Mouse (Mus musculus) urinary bladder, postnatal 10 days (tissue): ENCODE results near the gene Gm49416.
A peak's percentile ranks its signal among the peaks of the same experiment; 100 is the strongest.
"Not testable (repeated sequence)": the region's sequence is repeated elsewhere in the genome, so short reads cannot be mapped to it uniquely, and the experiment has no call there.

ENCODE experiments used
- DNase-seq: peaks from one replicate; pipeline ENCODE4 v3.0.0; 2022; ENCODE audit warnings: low spot score

Gene Gm49416

DNA sequence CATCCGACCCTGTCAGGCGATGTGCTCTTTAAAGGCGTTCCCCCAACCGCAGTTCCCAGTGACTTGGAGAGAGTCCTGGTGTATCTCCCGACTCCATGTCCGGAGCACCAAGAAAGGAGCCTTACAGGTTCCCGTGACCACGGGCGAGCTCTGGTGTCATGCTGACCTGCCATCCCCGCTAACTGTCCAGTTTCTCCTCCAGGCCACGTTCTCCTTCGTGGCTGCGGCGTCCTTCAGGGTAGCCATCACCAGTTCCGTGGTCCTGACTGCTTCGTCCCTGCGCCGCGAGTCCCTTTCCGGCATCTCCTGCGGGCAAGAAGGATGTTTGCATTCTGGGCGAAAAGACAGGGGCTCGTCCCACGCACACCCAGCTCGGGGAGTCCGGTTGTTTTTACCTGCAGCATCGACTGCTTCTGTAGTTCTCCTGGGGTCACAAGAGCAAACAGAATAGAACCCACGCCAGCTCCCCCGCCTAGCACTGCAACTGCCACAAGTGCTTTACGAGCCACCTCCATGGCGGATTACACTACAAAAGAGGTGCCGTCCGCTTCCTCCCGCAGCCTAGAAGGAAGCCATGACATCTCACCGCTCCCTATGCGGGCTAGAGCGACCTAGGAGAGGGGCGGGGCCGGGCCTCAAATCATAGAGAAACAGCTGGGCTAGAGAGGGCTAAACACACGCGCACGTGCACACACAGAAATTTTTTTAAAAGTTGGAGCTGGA is 8.3 kb upstream of the Gm49416 start, which contains the start of gene Uqcc3:
Uqcc3 (minus strand) TSS at position 613 of the 723 bp plus-strand sequence.
- DNase-seq = peak; percentile 54

DNA sequence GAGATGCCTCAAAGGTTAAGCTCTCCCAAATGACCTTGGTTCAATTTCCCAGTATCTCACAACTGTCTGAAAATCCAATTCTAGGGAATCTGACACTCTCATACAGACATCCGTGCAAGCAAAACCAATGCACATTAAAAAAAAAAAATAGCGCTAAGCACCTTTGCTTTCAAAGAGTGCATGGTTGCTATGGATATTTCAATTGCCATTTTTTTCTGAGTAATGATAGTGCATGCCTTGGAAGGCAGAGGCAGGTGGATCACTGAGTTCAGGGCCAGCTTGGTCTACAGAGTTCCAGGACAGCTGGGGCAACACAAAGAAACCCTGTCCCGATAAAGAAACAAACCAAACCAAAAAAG is 7.7 kb upstream of the Gm49416 start:
- DNase-seq = no peak

- DNase-seq = no peak
These were observed 5.1 kb upstream of the Gm49416 start, which contains the start of the genes Lbhd1 and Gm49403 for GRCm38 (mm10) chr19:8883616-8884015. TSS of gene Lbhd1 (plus strand) at chr19:8883732. TSS of gene Gm49403 (plus strand) at chr19:8883930.

DNA sequence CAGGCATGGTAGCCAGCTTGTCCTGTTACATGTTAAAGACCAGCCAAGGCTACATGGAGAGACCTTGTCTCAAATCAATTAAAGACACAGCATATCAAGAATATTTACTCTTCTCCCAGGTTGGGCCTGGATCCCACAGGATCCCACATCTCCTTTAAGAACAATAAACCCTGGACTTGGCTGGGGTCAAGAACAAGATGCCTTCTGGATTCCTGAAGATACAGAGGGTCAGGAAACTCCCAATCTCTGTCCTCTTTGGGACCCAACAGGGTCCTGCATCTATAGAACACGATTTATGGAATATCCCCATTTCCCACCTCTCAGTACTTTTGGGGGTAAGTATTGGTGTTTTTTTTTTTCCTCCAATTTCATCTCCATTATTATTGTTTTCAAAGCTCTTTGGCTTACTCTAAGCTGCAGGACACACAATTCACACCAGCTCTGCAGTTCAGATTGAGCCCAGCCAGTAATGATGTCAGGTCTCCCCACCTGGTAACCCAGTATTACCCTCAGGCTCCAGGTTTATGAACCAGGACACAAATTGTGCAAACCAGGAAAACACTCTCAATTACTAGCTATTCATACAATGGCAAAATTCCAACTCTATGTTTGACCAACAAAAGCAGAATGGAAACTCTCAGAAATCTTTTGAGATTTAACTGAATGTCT is 1.7 kb upstream of the Gm49416 start:
- DNase-seq = no peak

DNA sequence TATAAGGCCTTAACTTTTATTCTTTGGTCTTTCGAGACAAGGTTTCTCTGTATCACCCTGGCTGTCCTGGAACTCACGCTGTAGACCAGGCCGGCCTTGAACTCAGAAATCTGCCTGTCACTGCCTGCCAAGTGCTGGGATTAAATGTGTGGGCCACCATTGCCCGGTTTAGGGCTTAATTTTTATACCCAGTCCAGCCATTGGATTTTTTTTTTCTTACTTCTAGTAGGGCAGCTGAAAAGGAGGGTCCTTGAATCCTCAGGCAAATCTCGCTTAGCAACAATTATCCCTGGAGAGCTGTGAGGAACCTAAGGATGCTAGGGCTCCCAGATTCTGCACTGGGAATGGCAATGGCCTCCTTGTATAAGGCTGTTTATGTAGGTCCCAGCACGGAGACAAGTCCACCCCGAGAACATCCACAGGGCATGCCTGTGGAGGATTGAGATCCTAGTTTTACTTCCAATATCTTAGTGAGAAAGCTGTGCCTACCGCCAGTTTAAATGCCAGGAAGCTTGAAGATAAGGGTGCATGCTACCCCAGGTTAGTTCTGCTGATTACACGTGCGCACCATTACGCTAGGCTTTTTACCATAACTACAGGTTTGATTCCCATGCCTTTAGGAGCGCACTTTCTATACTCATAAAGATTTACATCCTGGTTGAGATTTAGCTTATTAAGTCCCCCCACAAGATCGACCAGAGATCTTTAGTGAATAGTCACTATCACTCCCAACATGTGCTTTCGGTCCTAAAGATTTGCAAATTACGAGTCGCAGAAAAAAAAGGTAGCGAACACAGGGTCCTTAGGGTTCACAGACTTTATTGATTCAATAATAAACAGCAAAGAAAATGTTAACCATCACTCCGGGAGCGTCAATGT is 902 bp upstream of the Gm49416 start:
- DNase-seq = no peak

DNA sequence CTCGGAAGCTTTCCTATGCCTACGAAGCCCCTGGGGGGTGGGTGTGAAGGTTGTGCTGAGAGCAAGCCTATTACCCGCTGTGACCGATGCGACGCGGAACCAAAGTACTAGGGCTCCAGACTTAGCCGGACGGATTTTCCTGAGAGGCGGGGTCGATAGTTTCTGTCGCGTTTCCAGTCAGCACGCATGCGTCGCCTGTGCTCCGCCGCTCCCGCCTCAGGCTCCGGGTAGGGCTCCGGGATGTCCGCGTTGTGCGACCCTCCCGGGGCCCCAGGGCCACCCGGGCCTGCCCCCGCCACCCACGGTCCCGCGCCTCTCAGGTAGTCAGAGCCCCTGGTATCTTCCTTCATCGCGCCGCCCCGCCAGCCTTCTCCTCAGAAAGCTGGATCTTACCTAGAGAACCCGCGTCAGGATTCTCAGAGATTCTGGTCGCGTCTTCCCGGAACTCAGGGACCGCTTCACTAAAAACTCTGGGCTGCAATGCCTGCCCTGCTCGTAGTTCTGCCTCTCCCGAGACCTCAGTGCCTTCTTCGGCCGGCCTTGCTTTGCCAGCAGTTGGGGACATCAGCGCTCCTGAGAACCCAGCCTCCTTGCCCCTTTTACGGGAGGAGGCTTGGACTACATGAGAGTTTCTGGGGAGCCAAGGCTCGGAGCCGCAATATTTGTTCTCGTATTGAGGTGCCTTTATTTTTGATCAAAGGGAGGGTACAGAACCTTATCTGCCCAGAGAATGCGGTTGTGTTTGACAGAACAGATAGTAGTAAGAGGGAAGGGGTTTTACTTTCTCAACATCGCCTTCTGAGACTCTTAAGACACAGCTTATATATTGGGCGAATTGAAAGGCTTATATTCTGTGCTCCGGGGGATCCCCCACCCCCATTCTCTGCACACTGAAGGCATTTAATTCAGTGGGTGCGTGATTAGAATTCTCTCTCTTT is 4.4 kb downstream of the Gm49416 start, which contains the start of gene Ints5:
Ints5 (plus strand) TSS at position 177 of the 938 bp plus-strand sequence.
- DNase-seq = no peak

DNA sequence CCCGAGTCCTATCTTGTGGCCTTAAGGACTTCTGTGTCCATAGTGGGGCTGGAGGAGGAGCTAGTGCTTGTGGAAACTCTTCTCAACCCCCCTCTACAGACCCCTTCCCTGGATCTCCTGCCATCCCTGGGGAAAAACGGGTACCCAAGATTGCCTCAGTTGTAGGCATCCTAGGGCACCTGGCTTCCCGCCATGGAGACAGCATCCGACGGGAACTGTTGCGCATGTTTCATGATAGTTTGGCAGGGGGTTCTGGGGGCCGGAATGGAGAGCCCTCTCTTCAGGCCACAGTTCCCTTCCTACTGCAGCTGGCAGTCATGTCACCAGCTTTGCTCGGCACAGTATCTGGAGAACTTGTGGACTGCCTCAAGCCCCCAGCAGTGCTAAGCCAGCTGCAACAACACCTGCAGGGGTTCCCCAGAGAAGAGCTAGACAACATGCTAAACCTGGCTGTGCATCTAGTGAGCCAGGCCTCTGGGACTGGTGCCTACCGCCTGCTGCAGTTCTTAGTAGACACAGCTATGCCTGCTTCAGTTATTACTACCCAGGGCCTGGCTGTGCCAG is 6.8 kb downstream of the Gm49416 start:
- no peak for DNase-seq

- DNase-seq = not testable (repeated sequence)
These were observed 7.5 kb downstream of the Gm49416 start for GRCm38 (mm10) chr19:8896231-8896630.

DNA sequence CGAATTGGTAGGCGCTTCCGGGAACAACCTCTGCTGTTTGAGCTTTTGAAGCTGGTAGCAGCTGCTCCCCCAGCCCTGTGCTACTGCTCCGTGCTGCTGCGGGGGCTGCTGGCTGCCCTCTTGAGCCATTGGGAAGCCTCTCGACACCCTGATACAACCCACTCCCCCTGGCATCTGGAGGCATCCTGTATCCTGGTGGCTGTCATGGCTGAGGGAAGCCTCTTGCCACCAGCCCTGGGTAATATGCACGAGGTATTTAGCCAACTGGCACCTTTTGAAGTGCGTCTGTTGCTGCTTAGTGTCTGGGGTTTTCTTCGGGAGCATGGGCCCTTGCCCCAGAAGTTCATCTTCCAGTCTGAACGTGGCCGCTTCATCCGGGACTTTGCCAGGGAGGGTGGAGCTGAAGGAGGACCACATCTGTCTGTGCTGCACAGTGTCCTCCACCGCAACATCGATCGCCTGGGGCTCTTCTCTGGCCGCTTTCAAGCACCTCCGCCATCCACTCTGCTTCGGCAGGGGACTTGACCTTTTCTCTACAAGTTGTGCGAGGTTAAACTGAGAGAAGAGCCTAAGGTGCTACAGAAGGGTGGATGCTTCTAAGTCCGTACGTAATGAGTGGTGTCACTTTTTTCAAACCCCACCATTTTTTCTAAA is 8.6 kb downstream of the Gm49416 start:
- not testable (repeated sequence) for DNase-seq

DNA sequence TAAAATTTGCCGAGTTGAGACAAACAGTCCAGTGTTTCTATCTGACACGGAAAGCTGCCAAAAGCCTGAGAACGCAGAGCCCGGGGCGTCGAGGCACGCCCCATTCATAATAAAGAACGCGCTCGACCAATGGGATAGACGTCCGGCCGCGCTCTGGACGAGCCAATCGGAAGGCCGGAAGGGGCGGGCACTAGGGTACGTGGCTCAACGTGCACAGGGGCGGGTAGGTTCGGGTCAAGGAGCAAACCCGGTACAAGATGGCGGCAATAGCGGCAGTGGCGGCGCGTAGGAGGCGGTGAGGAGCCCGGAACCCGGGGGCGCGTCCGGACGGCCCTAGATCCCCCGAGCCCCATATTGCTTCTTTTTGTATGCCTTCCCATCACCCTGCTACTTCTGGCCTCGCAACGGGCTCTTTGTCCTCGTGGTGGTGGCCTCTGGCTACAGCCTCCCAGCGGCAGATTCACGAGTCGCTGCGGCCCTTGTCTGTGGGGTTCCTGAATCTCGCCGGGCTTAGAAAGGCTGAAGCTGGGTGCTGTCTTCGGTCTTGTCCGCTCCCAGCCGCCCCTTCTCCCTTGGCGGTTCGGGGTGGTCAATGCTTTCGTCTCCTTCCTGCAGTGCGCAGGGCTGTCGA is 9.3 kb downstream of the Gm49416 start, which contains the start of gene Ganab:
Ganab (plus strand) TSS at position 207 of the 631 bp plus-strand sequence.
- peak; percentile 77 for DNase-seq

GRCm38 (mm10) chr19:8898576-8898975 is 9.8 kb downstream of the Gm49416 start:
- DNase-seq = no peak

DNA sequence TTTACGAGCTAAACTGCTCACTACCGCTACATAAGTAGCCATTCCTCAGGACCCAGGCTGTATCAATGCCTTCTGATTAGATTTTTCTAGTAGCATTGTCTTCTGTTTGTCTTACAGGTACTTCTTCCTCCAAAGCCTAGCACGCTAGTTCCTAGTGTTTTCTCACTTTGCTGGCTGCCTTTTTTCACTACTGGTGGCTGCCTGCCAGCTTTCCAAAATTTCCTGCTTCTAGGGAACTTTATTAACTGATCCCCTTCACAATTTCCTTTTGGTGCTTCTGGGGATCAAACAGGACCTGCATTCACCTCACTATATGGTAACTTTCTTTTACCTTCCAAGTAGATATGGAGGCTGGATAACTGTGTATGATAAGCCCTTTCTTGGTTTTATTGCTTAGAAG is 10.4 kb downstream of the Gm49416 start:
- DNase-seq = no peak

- DNase-seq = no peak
These were observed 14.7 kb downstream of the Gm49416 start for GRCm38 (mm10) chr19:8903412-8903811.

- no peak for DNase-seq
These were observed 19.8 kb downstream of the Gm49416 start for GRCm38 (mm10) chr19:8908531-8908930.

DNA sequence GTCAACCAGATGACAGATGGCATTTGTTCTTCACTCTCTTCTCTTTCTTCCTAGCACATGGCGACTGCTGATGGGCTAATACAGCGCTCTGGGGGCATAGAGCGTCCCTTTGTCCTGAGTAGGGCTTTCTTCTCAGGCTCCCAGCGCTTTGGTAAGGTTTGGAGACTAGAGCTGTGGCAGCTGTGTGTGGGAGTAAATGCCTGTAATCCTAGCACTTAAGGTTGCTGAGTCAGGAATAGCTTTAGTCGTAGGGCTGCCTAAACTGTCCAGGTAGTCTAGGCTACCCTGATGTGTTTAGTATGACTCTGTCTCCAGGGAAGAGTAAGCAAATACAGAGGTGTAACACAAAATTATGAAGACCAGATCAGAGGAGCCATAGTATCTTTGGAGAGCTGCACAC is 23.1 kb downstream of the Gm49416 start:
- no peak for DNase-seq

DNA sequence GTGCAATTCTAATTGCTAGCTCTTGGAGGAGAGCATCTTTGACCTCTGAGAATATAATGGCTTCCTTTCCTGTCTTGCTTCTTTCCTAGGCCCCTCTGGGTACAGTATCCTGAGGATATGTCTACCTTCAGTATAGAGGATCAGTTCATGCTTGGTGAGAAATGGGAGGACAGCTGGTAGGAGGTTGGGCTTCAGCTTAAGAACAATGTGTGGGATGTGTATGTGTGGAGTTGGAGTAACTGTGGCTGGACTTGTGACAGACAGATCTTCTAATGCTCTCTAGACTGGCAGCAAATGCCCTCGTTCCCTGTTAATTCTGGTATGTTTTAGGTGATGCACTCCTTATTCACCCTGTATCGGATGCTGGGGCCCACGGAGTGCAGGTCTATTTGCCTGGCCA is 25.5 kb downstream of the Gm49416 start:
- DNase-seq = no peak

DNA sequence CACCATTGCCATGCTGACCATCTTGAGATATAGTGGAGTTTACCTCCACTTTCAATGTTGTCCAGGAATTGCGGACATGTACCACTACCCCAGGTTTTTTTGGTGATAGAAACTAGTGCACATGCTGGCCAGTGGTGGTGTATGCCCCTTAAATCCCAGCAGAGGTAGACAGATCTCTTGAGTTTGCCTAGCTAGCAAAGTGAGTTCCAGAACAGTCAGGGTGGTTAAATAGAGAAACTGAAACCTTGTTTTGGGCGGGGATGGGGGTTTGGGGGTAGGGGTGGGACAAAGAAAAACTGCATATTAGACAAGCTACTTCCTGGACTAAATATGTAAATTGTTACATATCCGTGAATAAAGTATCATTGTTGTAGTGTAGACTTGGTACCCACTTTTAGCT is 30.3 kb downstream of the Gm49416 start:
- no peak for DNase-seq

DNA sequence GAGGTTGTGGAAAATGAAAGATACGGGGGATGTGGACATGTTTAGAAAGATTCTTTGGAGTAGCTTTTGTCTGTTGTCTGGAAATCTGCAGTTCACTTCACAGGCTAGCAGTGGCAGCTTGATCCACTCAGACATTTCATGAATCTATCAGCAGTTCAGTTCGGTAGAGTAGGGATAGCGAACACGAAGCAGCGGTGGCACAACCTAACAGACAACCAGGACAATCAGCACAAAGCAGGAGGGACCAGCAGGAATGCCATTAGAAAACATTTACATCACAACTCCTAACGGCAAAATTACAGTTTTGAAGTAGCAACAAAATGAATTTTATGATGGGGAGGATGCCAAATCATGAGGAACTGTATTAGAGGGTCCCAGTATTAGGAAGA is 31.0 kb downstream of the Gm49416 start:
- no peak for DNase-seq

- peak; percentile 82 for DNase-seq
These were observed 31.5 kb downstream of the Gm49416 start, which contains the start of gene B3gat3 for GRCm38 (mm10) chr19:8920073-8920736. TSS of gene B3gat3 (plus strand) at chr19:8920374.
